30 mouse cellular contexts compared by ENCODE assay signal in genomic region chr11:47247703-47248344, GRCm38 (mm10).
A peak's percentile ranks its signal among the peaks of the same experiment; 100 is the strongest.
DNase-seq lines count a peak whose midpoint lies in the region; ATAC-seq lines count a peak whose summit lies in the region.
"Had no signal": no experiment of that assay in that cellular context is flagged by ENCODE, and none has a peak within 500 bp of the region (broad histone marks: within the 10 kb centered on the region; RNA-seq: fewer than 3 reads in every experiment).

No protein-coding gene starts in this region.

- H3K4me3 ChIP-seq in forebrain, embryonic 13.5 days = no peak overlapping the region
- H3K4me3 ChIP-seq in forebrain, embryonic 12.5 days (replicated peaks) = no peak overlapping the region
- H3K4me3 ChIP-seq in hindbrain, embryonic 11.5 days (ENCODE audit: low read depth, low read length) = no peak overlapping the region
- no peak overlapping the region for H3K4me3 ChIP-seq in hindbrain, embryonic 16.5 days (ENCODE audit: low read length)
- H3K4me3 ChIP-seq in neural tube, embryonic 12.5 days = no peak overlapping the region
- H3K4me3 ChIP-seq: embryonic facial prominence, embryonic 13.5 days; intestine, embryonic 15.5 days; limb, embryonic 13.5 days; lung, embryonic 15.5 days; myocyte had no signal

- no peaks in the 10 kb centered on the region for H3K36me3 ChIP-seq in forebrain, embryonic 13.5 days (ENCODE audit: poor library complexity, severe bottlenecking)
- H3K36me3 ChIP-seq in forebrain, embryonic 12.5 days (replicated peaks) = no peaks in the 10 kb centered on the region
- no peaks in the 10 kb centered on the region for H3K36me3 ChIP-seq in hindbrain, embryonic 11.5 days (ENCODE audit: control insufficient read depth, insufficient read depth, low read length)
- no peaks in the 10 kb centered on the region for H3K36me3 ChIP-seq in hindbrain, embryonic 16.5 days (ENCODE audit: control insufficient read depth, insufficient read depth, low read length)
- no peaks in the 10 kb centered on the region for H3K36me3 ChIP-seq in neural tube, embryonic 12.5 days
- H3K36me3 ChIP-seq: embryonic facial prominence, embryonic 13.5 days; intestine, embryonic 15.5 days; limb, embryonic 13.5 days; lung, embryonic 15.5 days had no signal

- H3K27ac ChIP-seq in forebrain, embryonic 13.5 days = no peak overlapping the region
- H3K27ac ChIP-seq in forebrain, embryonic 12.5 days = no peak overlapping the region
- no peak overlapping the region for H3K27ac ChIP-seq in hindbrain, embryonic 11.5 days (ENCODE audit: low read depth, low read length)
- H3K27ac ChIP-seq in hindbrain, embryonic 16.5 days (ENCODE audit: low read depth, low read length) = no peak overlapping the region
- no peak overlapping the region for H3K27ac ChIP-seq in neural tube, embryonic 12.5 days
- H3K27ac ChIP-seq: embryonic facial prominence, embryonic 13.5 days; hindbrain, postnatal 0 days; intestine, embryonic 15.5 days; kidney, postnatal 0 days; limb, embryonic 13.5 days; lung, embryonic 15.5 days had no signal

- H3K9me3 ChIP-seq in forebrain, embryonic 13.5 days (replicated peaks) = no peaks in the 10 kb centered on the region
- no peaks in the 10 kb centered on the region for H3K9me3 ChIP-seq in forebrain, embryonic 12.5 days
- H3K9me3 ChIP-seq in hindbrain, embryonic 11.5 days (ENCODE audit: control insufficient read depth, low read length) = no peaks in the 10 kb centered on the region
- H3K9me3 ChIP-seq in hindbrain, embryonic 16.5 days (ENCODE audit: control insufficient read depth, low read length) = no peaks in the 10 kb centered on the region
- no peaks in the 10 kb centered on the region for H3K9me3 ChIP-seq in neural tube, embryonic 12.5 days
- H3K9me3 ChIP-seq: embryonic facial prominence, embryonic 13.5 days; intestine, embryonic 15.5 days; limb, embryonic 13.5 days; lung, embryonic 15.5 days had no signal

- peaks cover 19% of the 10 kb centered on the region for H3K4me1 ChIP-seq in forebrain, embryonic 13.5 days
- peaks cover 16% of the 10 kb centered on the region for H3K4me1 ChIP-seq in forebrain, embryonic 12.5 days
- H3K4me1 ChIP-seq in hindbrain, embryonic 11.5 days (replicated peaks; ENCODE audit: control insufficient read depth, insufficient read depth, low read length) = no peaks in the 10 kb centered on the region
- no peaks in the 10 kb centered on the region; the same call in 1 of the 2 replicates for H3K4me1 ChIP-seq in hindbrain, embryonic 16.5 days (ENCODE audit: control insufficient read depth, insufficient read depth, low read depth, low read length)
- H3K4me1 ChIP-seq in neural tube, embryonic 12.5 days = no peaks in the 10 kb centered on the region
- H3K4me1 ChIP-seq: embryonic facial prominence, embryonic 13.5 days; intestine, embryonic 15.5 days; limb, embryonic 13.5 days; lung, embryonic 15.5 days had no signal

- H3K27me3 ChIP-seq in forebrain, embryonic 13.5 days = no peaks in the 10 kb centered on the region
- no peaks in the 10 kb centered on the region for H3K27me3 ChIP-seq in forebrain, embryonic 12.5 days
- H3K27me3 ChIP-seq in hindbrain, embryonic 11.5 days (ENCODE audit: control insufficient read depth, insufficient read depth, low read length) = no peaks in the 10 kb centered on the region
- H3K27me3 ChIP-seq in hindbrain, embryonic 16.5 days (replicated peaks; ENCODE audit: control insufficient read depth, insufficient read depth, low read length) = no peaks in the 10 kb centered on the region
- no peaks in the 10 kb centered on the region for H3K27me3 ChIP-seq in neural tube, embryonic 12.5 days (replicated peaks)
- H3K27me3 ChIP-seq: embryonic facial prominence, embryonic 13.5 days; intestine, embryonic 15.5 days; limb, embryonic 13.5 days; lung, embryonic 15.5 days; Patski had no signal

- no peak overlapping the region for H3K9ac ChIP-seq in forebrain, embryonic 13.5 days
- no peak overlapping the region for H3K9ac ChIP-seq in forebrain, embryonic 12.5 days
- no peak overlapping the region for H3K9ac ChIP-seq in hindbrain, embryonic 11.5 days (ENCODE audit: low read depth, low read length)
- no peak overlapping the region for H3K9ac ChIP-seq in hindbrain, embryonic 16.5 days (ENCODE audit: low read depth, low read length)
- no peak overlapping the region for H3K9ac ChIP-seq in neural tube, embryonic 12.5 days
- H3K9ac ChIP-seq: embryonic facial prominence, embryonic 13.5 days; intestine, embryonic 15.5 days; limb, embryonic 13.5 days; lung, embryonic 15.5 days had no signal

- peak; percentile 64 for ATAC-seq in forebrain, embryonic 13.5 days
- ATAC-seq in forebrain, embryonic 12.5 days (ENCODE audit: low FRiP score) = no peak; the same call in 1 of the 2 replicates
- peak; percentile 31; the same call in 1 of the 2 replicates for ATAC-seq in hindbrain, embryonic 11.5 days (ENCODE audit: low FRiP score)
- ATAC-seq in hindbrain, embryonic 16.5 days = no peak
- peak; percentile 30; the same call in 1 of the 2 replicates for ATAC-seq in neural tube, embryonic 12.5 days (ENCODE audit: low FRiP score, low read depth)
- ATAC-seq: hindbrain, postnatal 0 days; intestine, embryonic 15.5 days; midbrain, embryonic 16.5 days; Patski had no signal

- H3K4me2 ChIP-seq in forebrain, embryonic 13.5 days = no peak overlapping the region
- H3K4me2 ChIP-seq in forebrain, embryonic 12.5 days = no peak overlapping the region
- no peak overlapping the region for H3K4me2 ChIP-seq in hindbrain, embryonic 11.5 days (replicated peaks; ENCODE audit: low read depth, low read length)
- H3K4me2 ChIP-seq in hindbrain, embryonic 16.5 days (ENCODE audit: low read length) = no peak overlapping the region
- no peak overlapping the region for H3K4me2 ChIP-seq in neural tube, embryonic 12.5 days (replicated peaks)
- H3K4me2 ChIP-seq: embryonic facial prominence, embryonic 13.5 days; heart, embryonic 11.5 days; intestine, embryonic 15.5 days; limb, embryonic 13.5 days; liver, embryonic 11.5 days; lung, embryonic 15.5 days had no signal

- DNase-seq in hindbrain, embryonic 11.5 days (ENCODE audit: low spot score) = no peak
- no peak for DNase-seq in neural tube, embryonic 10.5 days (ENCODE audit: extremely low spot score, low spot score)
- DNase-seq in kidney, adult 9 months = no peak
- DNase-seq: adrenal gland, postnatal 10 days; cerebellum, adult 11-12 months; gastrocnemius, postnatal 25 days; heart, adult 18-20 months; heart, postnatal 4 days; kidney, adult 2 months; kidney, postnatal 4 days; lung, postnatal 36 days; right cerebral cortex, adult 18-20 months; spleen, adult 18-20 months; thymus, adult 2 months; thymus, postnatal 36 days had no signal

- WGBS in forebrain, embryonic 13.5 days = 50% methylated on average over 8 of the region's 8 CpGs
- WGBS in forebrain, embryonic 12.5 days = 77% methylated on average over 8 of the region's 8 CpGs
- 80% methylated on average over 8 of the region's 8 CpGs for WGBS in hindbrain, embryonic 11.5 days
- 59% methylated on average over 8 of the region's 8 CpGs for WGBS in hindbrain, embryonic 16.5 days
- WGBS in neural tube, embryonic 12.5 days = 76% methylated on average over 8 of the region's 8 CpGs

Comparison
In these comparisons a context has a peak if more than half of its experiments do, and no peak if none do; other contexts are left out.
1. ATAC-seq: peak in forebrain, embryonic 13.5 days (single experiment), hindbrain, embryonic 11.5 days (single experiment) and neural tube, embryonic 12.5 days (single experiment); none in forebrain, embryonic 12.5 days (single experiment) and hindbrain, embryonic 16.5 days (single experiment).